Mouse (Mus musculus): ENCODE results near the gene Sdk2. TPM values are rescaled to one million over a fixed set of nuclear protein-coding genes. Genes with fewer than 3 reads are reported as not detected.

Sdk2 gene
- total and polyA plus RNA-seq, 3 experiments = 1.2 to 4.8 (median 1.3) TPM

GRCm38 (mm10) chr11:114016108-114016888, 50.5 kb downstream of the Sdk2 start:
- Histone ChIP-seq H3K4me1 (ENCODE audit: control insufficient read depth in 1 of 2, insufficient read depth in 2 of 2) (peaks cover 0 to 19% of the 10 kb centered on the region in 2 experiments; a peak in 2 of 4 replicates), H3K9me3 (replicated peaks; ENCODE audit: low read length) (peaks cover 2% of the 10 kb centered on the region), H3K27ac (ENCODE audit: insufficient read depth, low read depth) (no peak overlapping the region), H3K36me3 (replicated peaks in 1 of 2; ENCODE audit: control insufficient read depth in 1 of 2, insufficient read depth in 1 of 2, low read length in 1 of 2) (no peaks in the 10 kb centered on the region), H3K4me3 (replicated peaks in 1 of 3; ENCODE audit: low read depth in 2 of 3, low read length in 2 of 3, poor library complexity in 1 of 3) (no peak overlapping the region), H3K9ac (ENCODE audit: insufficient read depth, low read depth) (no peak overlapping the region), H3K79me2 (replicated peaks; ENCODE audit: control insufficient read depth, extremely low read depth, insufficient read depth, poor library complexity, severe bottlenecking) (no peaks in the 10 kb centered on the region), H3K27me3 (replicated peaks) (peaks cover 89% of the 10 kb centered on the region), H3K4me2 (ENCODE audit: insufficient read depth, low read depth, poor library complexity, severe bottlenecking) (no peak overlapping the region)
- TF ChIP-seq ZC3H11A (IDR thresholded peaks at IDR 0.05; ENCODE audit: low read depth, low read length) = no peak
- no peak for TF ChIP-seq CHD1 (IDR thresholded peaks at IDR 0.05; ENCODE audit: low read depth, low read length)
- no peak for TF ChIP-seq MAX (IDR thresholded peaks at IDR 0.05; ENCODE audit: low read length)
- no peak for TF ChIP-seq ZNF384 (IDR thresholded peaks at IDR 0.05; ENCODE audit: low read depth, low read length)
- TF ChIP-seq PAX5 (IDR thresholded peaks at IDR 0.05; ENCODE audit: low read length) = no peak
- TF ChIP-seq POLR2A (IDR thresholded peaks at IDR 0.05; ENCODE audit: low read depth, low read length) = no peak
- TF ChIP-seq POLR2AphosphoS2 (IDR thresholded peaks at IDR 0.05; ENCODE audit: low read depth, low read length) = no peak
- no peak for TF ChIP-seq UBTF (IDR thresholded peaks at IDR 0.05; ENCODE audit: low read depth, low read length)
- TF ChIP-seq RCOR1 (conservative IDR thresholded peaks at IDR 0.05; ENCODE audit: low read depth, low read length) = no peak
- no peak for TF ChIP-seq HCFC1 (IDR thresholded peaks at IDR 0.05; ENCODE audit: low read depth, low read length)
- no peak for TF ChIP-seq E2F4 (IDR thresholded peaks at IDR 0.05; ENCODE audit: insufficient replicate concordance, low read depth, low read length)
- no peak for TF ChIP-seq CTCF (conservative IDR thresholded peaks at IDR 0.05 in 1 of 2, IDR thresholded peaks at IDR 0.05 in 1 of 2; ENCODE audit: low read depth in 2 of 2, low read length in 2 of 2)
- no peak for TF ChIP-seq ELF1 (IDR thresholded peaks at IDR 0.05; ENCODE audit: low read depth, low read length)
- TF ChIP-seq USF2 (conservative IDR thresholded peaks at IDR 0.05; ENCODE audit: low read depth, low read length) = no peak
- TF ChIP-seq BHLHE40 (IDR thresholded peaks at IDR 0.05; ENCODE audit: low read depth, low read length) = no peak
- no peak for TF ChIP-seq MXI1 (IDR thresholded peaks at IDR 0.05; ENCODE audit: low read depth, low read length)
- no peak for TF ChIP-seq RAD21 (IDR thresholded peaks at IDR 0.05; ENCODE audit: low read depth, low read length)
- no peak for TF ChIP-seq MAFK (IDR thresholded peaks at IDR 0.05; ENCODE audit: insufficient replicate concordance, low read length)
- no peak for TF ChIP-seq ZMIZ1 (IDR thresholded peaks at IDR 0.05; ENCODE audit: low read depth, low read length)
- in situ Hi-C loops (cut with MboI; ENCODE audit: low pct_ligation_motif_present, low pct_unique_long_range_greater_than_20kb, low sequenced_read_pairs) = no loop called here
- no peak for DNase-seq (ENCODE audit: extremely low read depth)
- dilution Hi-C loops (cut with MboI; ENCODE audit: extremely low pct_ligation_motif_present, extremely low pct_unique_long_range_greater_than_20kb, low sequenced_read_pairs) = no loop called here

- DNase-seq (ENCODE audit: extremely low read depth) = no peak
- H3K27me3 ChIP-seq (replicated peaks) = peaks cover 57% of the 10 kb centered on the region
- no peak overlapping the region for H3K4me2 ChIP-seq (ENCODE audit: insufficient read depth, low read depth, poor library complexity, severe bottlenecking)
- H3K27ac ChIP-seq (ENCODE audit: insufficient read depth, low read depth) = no peak overlapping the region
- H3K9ac ChIP-seq (ENCODE audit: insufficient read depth, low read depth) = no peak overlapping the region
- H3K36me3 ChIP-seq (replicated peaks in 1 of 2; ENCODE audit: control insufficient read depth in 1 of 2, insufficient read depth in 1 of 2, low read length in 1 of 2) = no peaks in the 10 kb centered on the region
- dilution Hi-C loops (cut with MboI; ENCODE audit: extremely low pct_ligation_motif_present, extremely low pct_unique_long_range_greater_than_20kb, low sequenced_read_pairs) (no loop called here), in situ Hi-C loops (cut with MboI; ENCODE audit: low pct_ligation_motif_present, low pct_unique_long_range_greater_than_20kb, low sequenced_read_pairs) (no loop called here)
- H3K9me3 ChIP-seq (replicated peaks; ENCODE audit: low read length) = peaks cover 2% of the 10 kb centered on the region
- no peak for TF ChIP-seq ZKSCAN1 (IDR thresholded peaks at IDR 0.05; ENCODE audit: borderline replicate concordance, low read depth, low read length)
- no peak for TF ChIP-seq MAZ (IDR thresholded peaks at IDR 0.05; ENCODE audit: low read depth, low read length)
- TF ChIP-seq MAFK (IDR thresholded peaks at IDR 0.05; ENCODE audit: insufficient replicate concordance, low read length) = no peak
- TF ChIP-seq MYC (IDR thresholded peaks at IDR 0.05; ENCODE audit: low read depth, low read length) = no peak
- no peak for TF ChIP-seq TBP (conservative IDR thresholded peaks at IDR 0.05; ENCODE audit: low read depth, low read length)
- no peak for TF ChIP-seq ZC3H11A (IDR thresholded peaks at IDR 0.05; ENCODE audit: low read depth, low read length)
- TF ChIP-seq ZNF384 (IDR thresholded peaks at IDR 0.05; ENCODE audit: low read depth, low read length) = no peak
- no peak for TF ChIP-seq JUN (IDR thresholded peaks at IDR 0.05; ENCODE audit: insufficient read depth, low read depth, low read length)
- no peak for TF ChIP-seq HCFC1 (IDR thresholded peaks at IDR 0.05; ENCODE audit: low read depth, low read length)
- no peak for TF ChIP-seq GABPA (IDR thresholded peaks at IDR 0.05; ENCODE audit: insufficient replicate concordance, low read depth, low read length)
- no peak for TF ChIP-seq KAT2A (IDR thresholded peaks at IDR 0.05; ENCODE audit: insufficient replicate concordance, low read length)
- no peak for TF ChIP-seq ZMIZ1 (IDR thresholded peaks at IDR 0.05; ENCODE audit: low read depth, low read length)
- no peak for TF ChIP-seq SMC3 (IDR thresholded peaks at IDR 0.05; ENCODE audit: low read depth, low read length)
- no peak for TF ChIP-seq CHD2 (IDR thresholded peaks at IDR 0.05; ENCODE audit: low read length)
- TF ChIP-seq JUND (conservative IDR thresholded peaks at IDR 0.05; ENCODE audit: low read depth, low read length) = no peak
- no peak for TF ChIP-seq MAX (IDR thresholded peaks at IDR 0.05; ENCODE audit: low read length)
- TF ChIP-seq PAX5 (IDR thresholded peaks at IDR 0.05; ENCODE audit: low read length) = no peak
- no peak for TF ChIP-seq USF2 (conservative IDR thresholded peaks at IDR 0.05; ENCODE audit: low read depth, low read length)
- TF ChIP-seq RAD21 (IDR thresholded peaks at IDR 0.05; ENCODE audit: low read depth, low read length) = no peak
- no peak overlapping the region for H3K4me3 ChIP-seq (replicated peaks in 1 of 3; ENCODE audit: low read depth in 2 of 3, low read length in 2 of 3, poor library complexity in 1 of 3)
- no peaks in the 10 kb centered on the region for H3K79me2 ChIP-seq (replicated peaks; ENCODE audit: control insufficient read depth, extremely low read depth, insufficient read depth, poor library complexity, severe bottlenecking)
- peaks cover 0 to 4% of the 10 kb centered on the region in 2 experiments; a peak in 2 of 4 replicates for H3K4me1 ChIP-seq (ENCODE audit: control insufficient read depth in 1 of 2, insufficient read depth in 2 of 2)
Measured at GRCm38 (mm10) chr11:114011523-114011922, 55.3 kb downstream of the Sdk2 start.

All from CH12.LX (cell line).